Mouse (Mus musculus): ENCODE data around the gene Fbxl17.

Gene Fbxl17

GRCm38 (mm10) chr17:63087265-63087664 is 412.6 kb downstream of the Fbxl17 start:
- DNase-seq, result no peak

DNA sequence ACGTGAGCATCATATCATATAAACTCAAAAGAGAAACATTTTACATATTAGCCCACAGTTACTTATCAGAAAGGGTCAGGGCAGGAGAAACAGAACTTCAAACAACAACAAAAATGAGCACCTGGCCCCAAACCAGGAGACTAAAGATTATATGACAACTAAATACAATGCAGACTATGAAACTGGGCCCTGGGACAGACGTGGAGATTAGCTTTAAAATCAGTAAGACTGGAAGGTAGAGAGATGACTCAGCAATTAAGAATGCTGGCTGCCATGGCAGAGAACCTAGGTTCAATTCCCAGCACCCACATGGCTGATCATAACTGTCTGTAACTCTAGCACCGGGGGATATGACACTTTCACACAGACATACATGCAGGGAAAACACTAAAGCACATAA is 413.3 kb downstream of the Fbxl17 start:
- DNase-seq, result no peak

DNA sequence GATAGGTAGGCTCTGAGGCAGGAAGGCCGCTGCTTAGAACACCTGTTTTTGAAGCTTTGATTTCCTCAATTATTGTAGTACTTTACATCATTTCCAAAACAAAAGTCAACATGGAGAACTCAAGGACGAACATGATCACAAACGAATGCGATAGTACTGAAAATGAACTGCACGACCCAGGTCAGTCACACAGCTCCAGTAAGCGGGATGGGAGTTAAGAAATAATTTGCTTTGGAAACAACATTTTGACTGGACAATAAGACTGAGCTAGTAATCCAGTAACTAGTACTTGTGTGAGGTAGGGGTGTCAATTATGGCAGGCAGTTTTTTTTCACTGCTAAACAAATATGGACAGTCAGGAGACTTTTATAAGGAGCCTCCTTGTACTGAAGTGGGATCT is 414.6 kb downstream of the Fbxl17 start:
- DNase-seq, result no peak

DNA sequence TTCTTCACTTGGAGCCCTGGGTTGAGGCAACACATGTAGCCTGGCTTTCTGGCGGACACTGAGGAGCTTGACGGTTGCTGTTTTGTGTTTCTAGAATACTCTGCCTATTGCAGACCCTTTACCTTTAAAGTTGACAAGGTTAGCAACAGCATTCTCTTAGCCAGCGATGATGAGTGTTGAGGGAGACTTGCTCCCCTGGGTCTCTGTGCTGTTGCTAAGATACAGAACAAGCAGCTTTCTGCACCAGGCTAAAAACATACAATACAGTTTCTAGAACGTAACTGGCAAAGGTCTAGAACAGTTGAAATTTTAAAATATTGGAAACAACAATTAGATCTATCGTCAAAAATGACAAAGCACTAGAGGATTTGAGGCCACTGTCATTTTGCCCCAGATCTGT is 420.7 kb downstream of the Fbxl17 start:
- DNase-seq, result no peak

- DNase-seq, result no peak
Measured at GRCm38 (mm10) chr17:63077509-63077908, 422.3 kb downstream of the Fbxl17 start.

DNA sequence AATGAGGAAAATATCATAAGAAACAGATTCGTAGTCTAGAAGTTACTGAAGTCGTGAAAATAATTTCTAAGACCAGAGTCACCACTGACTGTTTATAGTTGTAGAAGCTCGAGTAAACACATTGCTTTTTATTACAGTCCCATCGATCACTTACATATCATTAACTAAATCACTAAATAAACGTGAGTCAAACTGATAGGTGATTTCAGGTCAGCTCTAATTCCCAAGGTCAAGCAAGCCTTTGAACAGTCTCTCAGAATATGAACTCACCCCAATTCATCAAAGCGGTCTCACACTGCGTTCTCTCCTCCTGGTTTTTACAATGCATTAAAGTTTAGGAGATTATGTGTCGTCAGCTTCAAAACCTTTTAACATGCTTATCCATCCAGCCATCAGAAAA is 423.2 kb downstream of the Fbxl17 start:
- DNase-seq, result no peak

DNA sequence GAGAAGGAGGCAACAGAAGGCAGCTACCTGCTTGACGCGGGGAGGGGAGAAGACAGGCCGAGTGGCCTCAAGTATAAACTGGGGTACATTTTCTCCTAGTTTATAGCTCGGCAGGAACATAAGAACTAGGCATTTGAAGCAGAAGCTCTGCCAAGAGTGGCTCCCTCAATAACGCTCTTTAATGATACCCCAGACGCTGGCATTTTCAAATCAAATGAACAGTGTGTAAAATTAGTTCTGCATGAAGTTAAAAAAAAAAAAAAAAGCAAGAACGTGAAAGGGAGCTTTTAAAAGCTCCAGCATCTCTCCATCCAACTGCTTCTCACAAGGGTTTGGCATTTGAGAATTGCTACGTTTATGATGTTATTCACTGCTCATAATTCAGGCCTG is 423.8 kb downstream of the Fbxl17 start:
- no peak for DNase-seq

DNA sequence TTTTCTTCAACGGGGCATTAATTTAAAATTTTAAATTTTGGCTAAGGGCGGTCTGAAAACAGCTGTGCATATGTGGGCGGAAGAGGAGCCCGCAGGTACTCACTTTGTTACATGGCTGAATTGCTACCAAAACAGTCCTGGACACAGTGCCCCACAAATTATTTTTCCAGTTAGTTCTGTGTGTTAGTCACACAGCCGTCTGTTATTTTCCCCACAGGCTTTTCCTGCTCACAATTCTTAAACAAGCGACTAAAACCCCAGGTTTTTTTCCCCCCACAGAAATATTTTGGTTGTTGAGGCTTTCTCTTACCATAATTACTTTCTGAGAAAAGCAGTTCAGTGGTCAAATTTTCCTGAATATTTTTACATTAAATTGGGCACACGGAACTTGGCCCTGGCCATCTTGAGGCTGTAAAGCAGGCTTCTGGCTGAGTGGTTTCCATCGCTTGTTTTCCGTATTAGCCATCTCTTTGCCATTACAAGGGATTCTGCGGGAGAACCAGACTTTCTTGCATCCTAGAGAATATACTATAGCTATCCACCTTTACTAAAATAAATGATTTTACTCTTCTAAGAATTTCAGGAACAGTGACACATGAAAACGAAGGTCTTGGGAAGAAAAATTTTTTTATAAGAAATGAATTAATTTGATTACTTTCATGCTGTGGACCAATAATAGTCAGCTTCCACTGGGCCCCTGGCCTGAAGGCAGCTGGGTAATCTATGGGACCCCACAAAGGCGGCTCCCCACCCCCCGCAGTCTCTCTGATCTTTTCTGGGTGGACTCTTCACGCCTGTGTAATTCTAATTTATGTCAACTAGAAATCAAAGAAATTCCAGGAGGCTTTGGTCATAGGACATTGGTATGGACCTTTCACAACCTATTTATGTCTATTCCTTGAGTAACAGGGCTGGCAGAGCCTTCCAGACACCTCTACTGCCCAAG is 424.5 kb downstream of the Fbxl17 start:
- no peak for DNase-seq

DNA sequence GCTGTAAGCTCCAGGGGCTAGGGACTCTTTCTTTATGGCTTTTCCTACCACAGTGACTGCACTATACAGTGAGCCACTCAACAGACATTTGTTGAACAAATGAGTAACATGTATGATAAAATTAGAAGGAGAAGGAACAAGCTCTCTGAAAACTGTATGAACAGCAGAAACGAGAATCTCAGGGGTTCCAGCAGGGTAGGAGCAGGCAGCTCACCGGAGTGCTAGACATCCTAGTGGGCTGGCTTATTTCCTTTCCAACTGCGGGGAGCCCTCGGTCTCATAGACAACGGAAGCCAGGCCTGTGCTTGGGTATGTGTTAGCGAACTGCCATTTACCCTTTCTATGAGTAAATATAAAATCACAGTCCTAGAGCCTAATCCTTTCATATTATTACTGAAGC is 426.5 kb downstream of the Fbxl17 start:
- no peak for DNase-seq

- DNase-seq, result no peak
Measured at GRCm38 (mm10) chr17:63071134-63071923, 428.5 kb downstream of the Fbxl17 start.

DNA sequence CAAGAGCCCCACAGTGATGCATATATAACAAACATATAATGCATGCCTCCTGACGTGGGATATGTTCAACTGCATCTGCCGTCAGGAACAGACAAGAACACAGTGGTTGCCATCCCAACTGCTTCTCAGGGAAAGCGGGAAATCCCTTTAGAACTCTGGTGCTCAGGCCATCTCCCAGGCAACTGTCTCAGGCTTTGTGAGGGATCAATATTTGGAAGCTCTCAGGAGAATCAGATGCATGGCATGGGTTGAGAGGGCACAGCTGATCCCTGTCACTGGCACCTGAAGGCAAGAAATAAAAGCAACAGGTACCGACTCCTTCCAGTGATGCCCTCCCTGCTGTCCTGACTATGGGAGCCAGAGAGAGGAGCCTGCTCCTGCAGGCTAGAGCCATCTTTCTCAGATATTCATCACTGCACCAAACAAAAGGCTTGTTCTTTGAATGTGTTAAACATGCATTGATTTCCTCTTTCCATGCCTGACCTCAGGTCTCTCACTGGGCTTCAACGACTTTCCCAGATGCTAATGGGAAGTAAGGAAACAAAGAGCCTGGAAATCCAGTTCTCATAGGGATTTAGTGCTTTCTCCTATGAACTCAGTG is 429.6 kb downstream of the Fbxl17 start:
- DNase-seq, result no peak

DNA sequence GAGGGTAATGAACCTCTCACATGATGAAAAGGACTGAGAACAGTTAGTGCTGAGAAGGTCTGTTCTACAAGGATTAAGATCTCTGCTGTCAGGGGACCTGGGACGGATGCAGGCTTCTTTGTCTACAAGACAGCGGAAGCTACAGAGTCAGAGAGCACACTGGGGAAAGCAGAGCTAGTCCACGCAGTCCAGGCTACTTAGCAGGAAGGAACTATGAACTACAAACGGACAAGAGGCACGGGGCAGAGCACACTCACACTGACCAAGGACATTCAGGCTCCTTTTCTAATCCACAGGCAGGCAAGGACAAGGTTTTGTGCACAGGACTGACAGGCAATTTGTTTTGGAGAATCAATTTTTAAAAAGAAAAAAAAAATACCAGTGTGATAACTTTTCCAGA is 437.0 kb downstream of the Fbxl17 start:
- DNase-seq, result no peak

DNA sequence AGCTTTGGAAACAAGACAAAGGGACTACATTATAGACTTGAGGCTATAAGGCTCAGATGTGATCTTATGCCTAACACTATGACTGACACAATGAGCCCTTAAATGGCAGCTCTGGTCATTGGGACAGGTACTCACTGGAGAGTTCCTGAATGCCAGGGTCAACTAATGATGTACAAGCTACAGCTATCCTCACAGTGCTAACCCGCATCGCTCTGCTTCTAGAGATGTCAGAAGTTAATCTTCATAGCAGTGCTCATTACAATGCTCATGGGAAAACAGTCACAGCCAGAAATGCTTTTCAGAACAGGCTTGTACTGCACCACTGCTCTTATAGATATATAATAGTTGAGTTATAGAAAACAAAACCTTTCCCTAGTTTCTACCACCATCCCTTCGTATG is 438.0 kb downstream of the Fbxl17 start:
- DNase-seq, result no peak

GRCm38 (mm10) chr17:63060814-63061213 is 439.0 kb downstream of the Fbxl17 start:
- DNase-seq, result no peak

GRCm38 (mm10) chr17:63057740-63058388 is 442.0 kb downstream of the Fbxl17 start:
- DNase-seq, result no peak

DNA sequence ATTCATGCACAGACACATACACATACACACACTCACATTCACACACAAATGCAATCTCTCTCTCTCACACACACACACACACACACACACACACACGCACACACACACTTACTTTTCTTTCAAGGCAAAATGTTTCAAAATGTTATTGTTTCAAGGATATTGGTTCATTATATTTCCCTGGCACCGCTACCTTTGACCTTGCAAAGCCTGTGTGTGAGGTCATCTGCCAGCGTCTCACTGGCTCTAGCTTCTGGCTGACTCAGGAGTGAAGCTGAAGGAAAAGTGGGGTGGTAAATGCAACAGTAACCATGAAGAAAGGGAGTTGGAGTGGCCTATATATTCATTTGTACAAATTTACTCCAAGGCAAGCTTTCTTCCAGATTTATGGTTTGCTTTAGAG is 442.8 kb downstream of the Fbxl17 start:
- no peak for DNase-seq

DNA sequence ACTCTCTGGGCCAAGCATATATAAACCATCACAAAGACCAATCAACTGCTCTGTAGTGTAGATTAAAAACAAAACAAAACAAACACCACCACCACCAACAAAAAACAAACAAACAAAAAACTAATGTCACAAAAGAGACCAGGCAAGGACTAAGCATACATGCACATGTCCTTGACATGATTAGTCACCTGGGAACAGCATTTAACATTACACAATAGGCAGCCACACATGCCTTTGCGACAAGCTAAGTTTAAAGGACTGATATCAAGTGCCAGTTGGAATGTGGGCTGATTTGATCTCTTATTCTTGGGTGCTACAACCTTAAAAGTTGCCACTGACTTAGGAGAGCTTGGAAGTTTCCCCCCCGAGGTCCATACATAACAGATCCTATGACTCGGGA is 446.5 kb downstream of the Fbxl17 start:
- peak; percentile 16 for DNase-seq

- DNase-seq, result no peak
Measured at GRCm38 (mm10) chr17:63046401-63046800, 453.4 kb downstream of the Fbxl17 start.

DNA sequence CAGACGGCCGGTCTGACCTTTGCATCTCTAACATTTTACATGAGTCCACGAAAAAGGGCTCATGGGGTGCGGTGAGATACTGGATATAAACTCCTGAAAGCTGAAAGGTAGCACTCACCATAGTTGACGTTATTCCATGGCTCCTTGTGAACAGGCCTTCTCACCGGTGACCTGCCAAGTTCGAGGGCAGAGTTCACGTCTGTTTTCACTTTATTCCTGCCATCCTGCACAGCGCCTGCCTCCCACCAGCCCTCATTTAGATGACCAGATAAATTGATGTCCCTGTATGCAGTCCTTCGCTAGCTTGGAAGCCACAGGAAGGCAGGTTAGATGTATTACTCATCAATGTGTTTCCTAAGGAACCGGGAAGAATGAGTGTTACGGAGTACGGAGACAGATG is 454.5 kb downstream of the Fbxl17 start:
- DNase-seq, result no peak

- peak; percentile 25 for DNase-seq
Measured at GRCm38 (mm10) chr17:63043046-63043675, 456.7 kb downstream of the Fbxl17 start.

DNA sequence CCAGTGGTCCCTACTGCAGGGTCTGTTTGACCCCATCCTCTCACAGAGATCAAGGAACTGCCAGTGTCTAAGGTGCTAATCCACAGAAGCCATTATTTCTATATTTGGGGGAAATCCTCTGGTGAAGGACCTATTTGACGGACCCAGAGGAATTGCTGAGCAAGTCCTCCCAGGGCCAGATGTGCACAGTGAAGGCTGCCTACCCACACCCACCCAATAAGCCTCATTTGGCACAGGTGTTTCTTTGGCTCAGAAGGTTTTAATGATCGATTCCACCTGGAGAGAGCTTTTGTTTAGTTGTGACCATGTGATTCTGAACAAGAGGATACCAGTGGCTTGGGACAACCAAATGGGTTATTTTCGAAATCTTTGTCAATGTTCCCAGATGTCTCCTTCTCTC is 462.3 kb downstream of the Fbxl17 start:
- DNase-seq, result no peak

DNA sequence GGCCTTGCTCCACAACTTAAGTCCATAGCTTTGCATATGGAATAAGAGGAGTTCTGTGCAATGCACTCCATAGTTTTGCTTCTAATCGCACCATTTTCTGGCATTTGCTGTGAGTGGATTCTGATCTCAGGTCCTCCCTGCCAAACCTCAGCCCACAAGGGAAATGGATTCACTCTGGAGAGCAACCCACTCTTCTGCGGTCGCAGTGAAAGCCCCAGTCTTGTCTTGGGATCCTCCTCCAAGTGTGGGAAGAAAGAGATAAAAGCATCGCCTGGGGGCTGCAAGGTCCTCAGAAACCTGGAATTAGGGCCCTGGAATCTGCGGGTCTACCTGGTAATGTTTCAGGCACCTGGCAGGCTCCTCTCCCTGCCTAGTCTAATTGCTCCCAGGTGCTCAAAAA is 466.7 kb downstream of the Fbxl17 start:
- DNase-seq, result no peak

GRCm38 (mm10) chr17:63029105-63029504 is 470.7 kb downstream of the Fbxl17 start:
- DNase-seq, result no peak

Data from lung, postnatal 36 days (tissue).